20 mouse cellular contexts compared by ENCODE assay signal in genomic region chr15:102557580-102557979, GRCm38 (mm10). TPM values are rescaled to one million over a fixed set of nuclear protein-coding genes. Genes with fewer than 3 reads are reported as not detected.
DNase-seq lines count a peak whose midpoint lies in the region; ATAC-seq and TF ChIP-seq lines count a peak whose summit lies in the region.
"Had no signal": no experiment of that assay in that cellular context is flagged by ENCODE, and none has a peak within 500 bp of the region (broad histone marks: within the 10 kb centered on the region; RNA-seq: fewer than 3 reads in every experiment).

No protein-coding gene starts in this region.

- no peak overlapping the region for H3K4me3 ChIP-seq in heart, postnatal 0 days (ENCODE audit: low read depth, low read length)
- H3K4me3 ChIP-seq in heart, embryonic 12.5 days = no peak overlapping the region
- no peak overlapping the region for H3K4me3 ChIP-seq in stomach, embryonic 16.5 days (replicated peaks; ENCODE audit: low read length)
- H3K4me3 ChIP-seq: embryonic facial prominence, embryonic 10.5 days; hindbrain, embryonic 13.5 days had no signal

- no peaks in the 10 kb centered on the region for H3K9me3 ChIP-seq in heart, postnatal 0 days (replicated peaks; ENCODE audit: control insufficient read depth, low read length)
- H3K9me3 ChIP-seq in heart, embryonic 12.5 days (replicated peaks) = no peaks in the 10 kb centered on the region
- H3K9me3 ChIP-seq in stomach, embryonic 16.5 days (replicated peaks; ENCODE audit: control insufficient read depth, low read length) = no peaks in the 10 kb centered on the region
- H3K9me3 ChIP-seq: embryonic facial prominence, embryonic 10.5 days; hindbrain, embryonic 13.5 days had no signal

- no peaks in the 10 kb centered on the region for H3K4me1 ChIP-seq in heart, postnatal 0 days (ENCODE audit: control insufficient read depth, insufficient read depth)
- no peaks in the 10 kb centered on the region for H3K4me1 ChIP-seq in heart, embryonic 12.5 days (replicated peaks)
- no peaks in the 10 kb centered on the region for H3K4me1 ChIP-seq in stomach, embryonic 16.5 days (ENCODE audit: control insufficient read depth, insufficient read depth, low read length)
- H3K4me1 ChIP-seq: embryonic facial prominence, embryonic 10.5 days; hindbrain, embryonic 13.5 days had no signal

- no peaks in the 10 kb centered on the region for H3K27me3 ChIP-seq in heart, postnatal 0 days (ENCODE audit: control insufficient read depth, insufficient read depth, low read length)
- no peaks in the 10 kb centered on the region for H3K27me3 ChIP-seq in heart, embryonic 12.5 days (replicated peaks)
- H3K27me3 ChIP-seq in stomach, embryonic 16.5 days (ENCODE audit: control insufficient read depth, insufficient read depth, low read length) = no peaks in the 10 kb centered on the region
- H3K27me3 ChIP-seq: hindbrain, embryonic 13.5 days had no signal

- H3K9ac ChIP-seq in heart, postnatal 0 days (replicated peaks; ENCODE audit: low read depth, low read length) = no peak overlapping the region
- H3K9ac ChIP-seq in heart, embryonic 12.5 days = no peak overlapping the region
- H3K9ac ChIP-seq in stomach, embryonic 16.5 days (ENCODE audit: low read length) = no peak overlapping the region
- H3K9ac ChIP-seq: hindbrain, embryonic 13.5 days had no signal

- TF ChIP-seq CTCF in heart, postnatal 0 days (IDR thresholded peaks at IDR 0.05; ENCODE audit: low read depth) = peak; percentile 11; the same call in 1 of the 2 replicates

- no peak for DNase-seq in cerebellum, adult 8-10 months
- no peak for DNase-seq in heart, postnatal 0 days (ENCODE audit: low spot score)
- DNase-seq in lung, postnatal 10 days = peak; percentile 13
- no peak for DNase-seq in lung, adult 18-20 months
- DNase-seq in spleen, adult 18-20 months = no peak
- DNase-seq: adrenal gland, postnatal 10 days; kidney, adult 2 months; layer of hippocampus, adult 9-11 months had no signal

- TF ChIP-seq EP300 in heart, postnatal 0 days (IDR thresholded peaks at IDR 0.05; ENCODE audit: low read depth) = no peak

- H3K36me3 ChIP-seq in heart, postnatal 0 days (replicated peaks; ENCODE audit: control insufficient read depth, insufficient read depth, low read length) = peaks cover 59% of the 10 kb centered on the region
- peaks cover 56% of the 10 kb centered on the region for H3K36me3 ChIP-seq in heart, embryonic 12.5 days
- peaks cover 25% of the 10 kb centered on the region for H3K36me3 ChIP-seq in stomach, embryonic 16.5 days (ENCODE audit: control insufficient read depth, insufficient read depth, low read length)

- no peak overlapping the region for H3K27ac ChIP-seq in heart, postnatal 0 days (ENCODE audit: low read depth)
- no peak overlapping the region for H3K27ac ChIP-seq in heart, embryonic 12.5 days (ENCODE audit: poor library complexity, severe bottlenecking)
- H3K27ac ChIP-seq in stomach, embryonic 16.5 days (ENCODE audit: low read length) = 0 out of 2 replicates have a peak overlapping the region, but pooled peaks have one; percentile 19
- H3K27ac ChIP-seq: embryonic facial prominence, embryonic 10.5 days; hindbrain, embryonic 13.5 days; macrophage had no signal

- no peak overlapping the region for H3K4me2 ChIP-seq in heart, postnatal 0 days (ENCODE audit: low read depth, low read length)
- no peak overlapping the region for H3K4me2 ChIP-seq in heart, embryonic 12.5 days
- no peak overlapping the region for H3K4me2 ChIP-seq in stomach, embryonic 16.5 days (ENCODE audit: low read depth, low read length)
- H3K4me2 ChIP-seq: hindbrain, embryonic 13.5 days; liver, embryonic 11.5 days had no signal

- peak; percentile 66; the same call in 1 of the 2 replicates for ATAC-seq in cerebellum, adult (ENCODE audit: insufficient number of reproducible peaks, low FRiP score, low TSS enrichment)
- ATAC-seq in heart, postnatal 0 days (ENCODE audit: insufficient read depth, low read depth) = no peak
- no peak for ATAC-seq in heart, embryonic 12.5 days (ENCODE audit: insufficient number of reproducible peaks, low FRiP score)
- no peak for ATAC-seq in stomach, embryonic 16.5 days (ENCODE audit: insufficient read depth, low FRiP score)

RNA-seq across cellular contexts. Expression of gene Npff, which starts 32.8 kb away (rescaled TPM):
- 0.84 TPM in 1 of 2 replicates, not detected in the other for total RNA-seq in heart, postnatal 0 days (2014; rRNA removed; ENCODE audit: low replicate concordance)
- polyA plus RNA-seq in heart, postnatal 0 days (2015; fragmentation: Nextera tagmentation; extraction: Ambion mirVana) = 0.89 and 1.1 TPM in 2 replicates
- 2.2 and 2.8 TPM in 2 replicates for polyA plus RNA-seq in heart, embryonic 12.5 days (2016; fragmentation: Nextera tagmentation; extraction: Ambion mirVana)
- 2.0 and 3.6 TPM in 2 replicates for polyA plus RNA-seq in stomach, embryonic 16.5 days (2015; fragmentation: Nextera tagmentation; extraction: Ambion mirVana)
- total RNA-seq: monocyte, adult 5-6 weeks had no signal

RNA-seq across cellular contexts. Expression of gene Tarbp2, which starts 39.6 kb away (rescaled TPM):
- 73.7 and 74.9 TPM in 2 replicates for total RNA-seq in heart, postnatal 0 days (2014; rRNA removed; ENCODE audit: low replicate concordance)
- polyA plus RNA-seq in heart, postnatal 0 days (2015; fragmentation: Nextera tagmentation; extraction: Ambion mirVana) = 65.4 and 68.5 TPM in 2 replicates
- 100 and 104 TPM in 2 replicates for polyA plus RNA-seq in heart, embryonic 12.5 days (2016; fragmentation: Nextera tagmentation; extraction: Ambion mirVana)
- polyA plus RNA-seq in stomach, embryonic 16.5 days (2015; fragmentation: Nextera tagmentation; extraction: Ambion mirVana) = 84.0 and 87.0 TPM in 2 replicates

RNA-seq across cellular contexts. Expression of gene Map3k12, which starts 40.7 kb away (rescaled TPM):
- 4.7 and 6.1 TPM in 2 replicates for total RNA-seq in heart, postnatal 0 days (2014; rRNA removed; ENCODE audit: low replicate concordance)
- polyA plus RNA-seq in heart, postnatal 0 days (2015; fragmentation: Nextera tagmentation; extraction: Ambion mirVana) = 4.1 and 4.6 TPM in 2 replicates
- 14.7 and 17.3 TPM in 2 replicates for polyA plus RNA-seq in heart, embryonic 12.5 days (2016; fragmentation: Nextera tagmentation; extraction: Ambion mirVana)
- 14.3 and 15.1 TPM in 2 replicates for polyA plus RNA-seq in stomach, embryonic 16.5 days (2015; fragmentation: Nextera tagmentation; extraction: Ambion mirVana)

RNA-seq across cellular contexts. Expression of gene Gm10337, which starts 54.1 kb away (rescaled TPM):
- total RNA-seq in heart, postnatal 0 days (2014; rRNA removed; ENCODE audit: low replicate concordance) = not detected in 2 replicates
- not detected in 2 replicates for polyA plus RNA-seq in heart, postnatal 0 days (2015; fragmentation: Nextera tagmentation; extraction: Ambion mirVana)
- not detected in 2 replicates for polyA plus RNA-seq in heart, embryonic 12.5 days (2016; fragmentation: Nextera tagmentation; extraction: Ambion mirVana)
- polyA plus RNA-seq in stomach, embryonic 16.5 days (2015; fragmentation: Nextera tagmentation; extraction: Ambion mirVana) = not detected in 2 replicates
- total RNA-seq: left cerebral cortex, postnatal 36 days; monocyte, adult 5-6 weeks; neutrophil, adult 5-6 weeks had no signal
- polyA plus RNA-seq: gonadal fat pad, adult 2 months; kidney, adult 2 months; liver, embryonic 11.5 days; macrophage; thymus, postnatal 0 days had no signal
